Mouse (Mus musculus): ENCODE results near the gene Gm20696. TPM values are rescaled to one million over a fixed set of nuclear protein-coding genes. Genes with fewer than 3 reads are reported as not detected.

Gene Gm20696
- polyA plus RNA-seq, 1 experiment: 3.0 TPM

DNA sequence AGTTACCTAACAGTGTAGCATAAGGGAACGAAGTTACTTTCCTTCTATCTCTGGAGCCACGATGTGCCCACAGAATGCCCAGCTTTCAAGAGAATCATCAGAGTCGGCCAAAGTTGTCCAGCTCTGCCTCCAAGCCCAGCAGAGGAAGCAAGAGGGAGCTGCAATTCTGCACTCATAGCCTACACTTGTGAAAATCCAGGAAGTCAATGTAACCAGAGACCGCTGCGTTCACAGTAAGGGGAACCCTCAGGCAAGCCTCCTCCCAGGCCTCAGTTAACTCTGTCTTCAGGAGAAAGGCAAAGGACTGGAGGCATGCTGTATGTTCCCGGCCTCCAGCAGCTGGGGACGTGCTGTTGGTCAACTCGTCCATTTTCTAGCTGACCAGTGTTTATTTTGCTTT, 693 bp upstream of the Gm20696 start:
- Histone ChIP-seq H3K4me1 (ENCODE audit: control insufficient read depth, insufficient read depth, low read length) (peaks cover 17% of the 10 kb centered on the region), H3K27ac (ENCODE audit: insufficient read depth, low read depth, low read length) (peak overlapping the region; percentile 32)
- TF ChIP-seq CTCF (IDR thresholded peaks at IDR 0.05; ENCODE audit: low read depth, low read length) (no peak), POLR2A (IDR thresholded peaks at IDR 0.05; ENCODE audit: borderline replicate concordance, low read depth, low read length) (no peak)

GRCm38 (mm10) chr6:99665457-99666317, 910 bp downstream of the Gm20696 start:
- H3K4me3 ChIP-seq (ENCODE audit: insufficient read depth, low read length): peak overlapping the region; percentile 75
- TF ChIP-seq CTCF (IDR thresholded peaks at IDR 0.05; ENCODE audit: low read depth, low read length): no peak
- no peak for TF ChIP-seq POLR2A (IDR thresholded peaks at IDR 0.05; ENCODE audit: borderline replicate concordance, low read depth, low read length)
- H3K27ac ChIP-seq (ENCODE audit: insufficient read depth, low read depth, low read length): peak overlapping the region; percentile 18
- H3K4me1 ChIP-seq (ENCODE audit: control insufficient read depth, insufficient read depth, low read length): peaks cover 23% of the 10 kb centered on the region

More for the DNA sequence above, 693 bp upstream of the Gm20696 start:
- H3K4me3 ChIP-seq (ENCODE audit: insufficient read depth, low read length): peak overlapping the region; percentile 69

DNA sequence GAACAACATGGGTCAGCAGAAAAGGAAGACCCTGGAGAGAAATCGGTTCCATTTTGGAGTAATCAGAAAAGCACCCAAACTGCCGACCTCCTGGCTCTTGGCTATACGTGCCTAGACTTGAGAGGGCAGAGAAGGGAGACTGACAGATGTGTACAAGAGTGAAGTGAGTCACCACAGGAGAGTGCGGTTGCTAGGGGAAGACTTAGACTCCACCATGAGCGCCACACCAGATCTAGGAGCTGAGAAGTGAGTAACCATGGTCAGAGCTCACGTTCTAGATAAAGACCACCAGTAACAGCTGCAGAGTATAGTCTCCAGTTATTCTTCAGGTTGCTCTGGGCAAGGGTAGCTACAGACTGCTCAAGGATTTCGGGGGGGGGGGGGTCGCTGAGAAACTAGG, 3.4 kb downstream of the Gm20696 start:
- peaks cover 28% of the 10 kb centered on the region for H3K4me1 ChIP-seq (ENCODE audit: control insufficient read depth, insufficient read depth, low read length)
- TF ChIP-seq POLR2A (IDR thresholded peaks at IDR 0.05; ENCODE audit: borderline replicate concordance, low read depth, low read length): no peak
- no peak for TF ChIP-seq CTCF (IDR thresholded peaks at IDR 0.05; ENCODE audit: low read depth, low read length)
- no peak overlapping the region for H3K4me3 ChIP-seq (ENCODE audit: insufficient read depth, low read length)
- H3K27ac ChIP-seq (ENCODE audit: insufficient read depth, low read depth, low read length): no peak overlapping the region

DNA sequence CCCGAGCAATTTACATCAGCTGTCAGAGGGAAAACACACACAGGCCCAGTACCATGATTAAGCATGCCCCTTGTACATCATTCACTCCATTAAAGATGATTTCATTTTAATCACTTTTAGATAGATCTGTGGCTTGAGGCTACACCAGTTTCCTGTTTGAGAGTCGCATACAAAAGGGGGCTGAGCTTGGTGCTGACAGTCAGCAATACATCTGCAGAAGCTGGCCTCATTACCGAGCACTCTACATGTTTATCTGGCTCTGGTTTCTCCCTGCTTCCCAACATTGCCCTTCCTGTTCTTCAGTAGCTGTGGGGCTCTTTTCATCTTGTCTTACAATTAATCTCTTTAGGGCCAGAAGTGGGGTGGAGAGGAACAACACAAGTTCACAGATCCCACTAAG, 6.2 kb downstream of the Gm20696 start:
- TF ChIP-seq CTCF (IDR thresholded peaks at IDR 0.05; ENCODE audit: low read depth, low read length) (no peak), POLR2A (IDR thresholded peaks at IDR 0.05; ENCODE audit: borderline replicate concordance, low read depth, low read length) (no peak)
- H3K4me1 ChIP-seq (ENCODE audit: control insufficient read depth, insufficient read depth, low read length): peaks cover 24% of the 10 kb centered on the region
- peak overlapping the region; percentile 18; the same call in 1 of the 2 replicates for H3K27ac ChIP-seq (ENCODE audit: insufficient read depth, low read depth, low read length)
- no peak overlapping the region for H3K4me3 ChIP-seq (ENCODE audit: insufficient read depth, low read length)

DNA sequence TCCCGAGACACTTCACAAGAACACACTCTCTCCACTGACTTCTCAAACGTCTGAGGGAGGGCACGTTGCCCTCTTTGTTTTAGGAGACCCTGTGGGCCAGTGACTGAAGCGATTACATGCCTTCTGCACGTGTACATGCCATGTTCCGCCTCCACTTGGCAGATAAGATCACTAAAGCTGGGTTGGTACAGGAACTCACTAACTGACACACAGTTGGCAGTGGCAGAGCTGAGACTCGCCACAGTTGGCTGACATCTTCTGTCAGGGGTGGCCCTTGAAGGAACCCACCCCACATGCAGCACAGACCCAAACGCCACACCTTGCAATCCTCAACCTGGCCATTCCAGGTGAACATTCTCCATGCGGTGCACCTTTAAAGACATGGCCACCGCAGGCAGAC, 8.0 kb downstream of the Gm20696 start:
- H3K27ac ChIP-seq (ENCODE audit: insufficient read depth, low read depth, low read length): no peak overlapping the region
- peaks cover 25% of the 10 kb centered on the region for H3K4me1 ChIP-seq (ENCODE audit: control insufficient read depth, insufficient read depth, low read length)
- TF ChIP-seq POLR2A (IDR thresholded peaks at IDR 0.05; ENCODE audit: borderline replicate concordance, low read depth, low read length): no peak
- TF ChIP-seq CTCF (IDR thresholded peaks at IDR 0.05; ENCODE audit: low read depth, low read length): no peak

DNA sequence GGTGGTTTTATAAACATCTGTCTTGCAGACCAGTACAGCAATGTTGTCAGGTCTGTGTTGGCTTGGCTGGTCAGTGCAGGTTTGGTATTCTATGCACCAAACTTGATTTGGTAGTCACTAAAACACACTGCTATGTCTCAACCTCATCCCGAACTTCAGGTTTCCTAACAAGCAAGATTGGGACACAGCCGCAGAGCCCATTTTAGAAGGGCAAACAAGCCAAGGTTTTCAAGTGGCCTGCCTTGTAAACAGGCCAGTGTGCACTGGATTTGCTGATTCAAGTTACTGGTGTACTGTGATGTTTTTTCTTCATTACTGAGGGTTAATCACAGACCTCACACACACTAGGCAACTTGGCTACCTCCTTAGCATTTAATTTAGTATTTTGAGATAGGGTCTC, 10.5 kb downstream of the Gm20696 start:
- peak overlapping the region; percentile 66 for H3K27ac ChIP-seq (ENCODE audit: insufficient read depth, low read depth, low read length)
- peak overlapping the region; percentile 56 for H3K4me3 ChIP-seq (ENCODE audit: insufficient read depth, low read length)
- peaks cover 24% of the 10 kb centered on the region for H3K4me1 ChIP-seq (ENCODE audit: control insufficient read depth, insufficient read depth, low read length)
- no peak for TF ChIP-seq POLR2A (IDR thresholded peaks at IDR 0.05; ENCODE audit: borderline replicate concordance, low read depth, low read length)
- no peak for TF ChIP-seq CTCF (IDR thresholded peaks at IDR 0.05; ENCODE audit: low read depth, low read length)

More for the DNA sequence above, 8.0 kb downstream of the Gm20696 start:
- H3K4me3 ChIP-seq (ENCODE audit: insufficient read depth, low read length): no peak overlapping the region

DNA sequence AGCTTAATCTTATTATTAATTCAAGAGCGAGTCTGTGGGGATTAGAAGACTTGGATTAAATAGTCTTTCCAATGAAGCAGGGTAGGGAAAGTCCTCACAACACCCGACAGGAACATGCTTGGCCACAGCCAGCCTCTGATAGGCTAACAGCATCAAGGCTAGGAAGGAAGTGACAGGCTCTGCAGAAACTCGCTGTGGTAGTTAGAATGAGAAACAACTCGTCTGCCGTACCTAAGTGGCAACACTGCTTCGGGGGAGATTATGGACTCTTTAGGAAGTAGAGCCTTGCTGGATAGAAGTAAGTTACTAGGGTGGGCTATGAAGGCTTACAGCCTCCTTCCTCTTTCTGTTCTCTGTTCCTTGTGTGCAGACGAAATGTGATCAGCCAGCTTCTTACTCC, 11.1 kb downstream of the Gm20696 start:
- Histone ChIP-seq H3K4me1 (ENCODE audit: control insufficient read depth, insufficient read depth, low read length) (peaks cover 21% of the 10 kb centered on the region), H3K27ac (ENCODE audit: insufficient read depth, low read depth, low read length) (peak overlapping the region; percentile 66), H3K4me3 (ENCODE audit: insufficient read depth, low read length) (peak overlapping the region; percentile 56)
- TF ChIP-seq CTCF (IDR thresholded peaks at IDR 0.05; ENCODE audit: low read depth, low read length) (no peak), POLR2A (IDR thresholded peaks at IDR 0.05; ENCODE audit: borderline replicate concordance, low read depth, low read length) (no peak)

DNA sequence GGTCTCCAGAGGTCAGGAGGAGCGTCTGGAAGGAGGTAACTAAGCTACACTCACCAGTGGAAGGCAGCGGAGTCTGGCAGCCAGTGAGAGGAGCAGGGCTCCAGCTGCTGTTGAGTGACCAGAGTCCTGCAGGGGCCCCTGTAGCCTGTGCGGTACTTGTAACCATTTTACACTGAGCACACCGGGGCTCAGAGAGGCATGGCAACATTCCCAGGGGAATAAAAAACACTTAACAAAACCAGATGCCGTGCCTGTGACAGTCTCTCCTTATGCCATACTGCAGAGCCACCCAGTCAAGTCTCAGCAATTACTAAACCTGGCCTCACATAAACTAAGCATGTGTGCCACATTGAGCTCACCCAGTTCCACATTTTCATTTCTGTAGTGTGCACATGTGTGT, 12.3 kb downstream of the Gm20696 start:
- Histone ChIP-seq H3K4me3 (ENCODE audit: insufficient read depth, low read length) (no peak overlapping the region), H3K4me1 (ENCODE audit: control insufficient read depth, insufficient read depth, low read length) (peaks cover 28% of the 10 kb centered on the region), H3K27ac (ENCODE audit: insufficient read depth, low read depth, low read length) (no peak overlapping the region)
- TF ChIP-seq POLR2A (IDR thresholded peaks at IDR 0.05; ENCODE audit: borderline replicate concordance, low read depth, low read length) (no peak), CTCF (IDR thresholded peaks at IDR 0.05; ENCODE audit: low read depth, low read length) (no peak)

GRCm38 (mm10) chr6:99652341-99652740, 14.3 kb downstream of the Gm20696 start:
- TF ChIP-seq CTCF (IDR thresholded peaks at IDR 0.05; ENCODE audit: low read depth, low read length): no peak
- no peak for TF ChIP-seq POLR2A (IDR thresholded peaks at IDR 0.05; ENCODE audit: borderline replicate concordance, low read depth, low read length)
- no peak overlapping the region for H3K27ac ChIP-seq (ENCODE audit: insufficient read depth, low read depth, low read length)
- no peak overlapping the region for H3K4me3 ChIP-seq (ENCODE audit: insufficient read depth, low read length)
- peaks cover 39% of the 10 kb centered on the region for H3K4me1 ChIP-seq (ENCODE audit: control insufficient read depth, insufficient read depth, low read length)

DNA sequence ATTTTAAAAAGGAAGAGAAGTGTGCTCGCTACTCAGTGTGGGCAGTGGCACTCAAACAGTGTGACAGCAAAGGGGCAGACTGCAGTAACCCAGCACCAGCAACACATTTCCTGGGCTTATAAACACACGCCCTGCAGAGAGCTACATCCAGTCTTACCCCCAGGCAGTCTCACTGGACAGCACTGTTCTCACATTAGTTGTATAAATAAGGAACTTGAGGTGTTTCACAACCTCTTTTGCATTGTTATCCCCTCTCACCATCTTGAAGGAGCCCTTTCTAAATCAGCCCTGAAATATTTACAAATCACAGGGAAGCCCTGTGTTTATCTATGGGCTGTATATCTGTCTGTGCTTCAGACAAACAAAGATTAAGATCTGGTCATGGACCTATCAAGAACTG, 17.3 kb downstream of the Gm20696 start:
- Histone ChIP-seq H3K4me3 (ENCODE audit: insufficient read depth, low read length) (no peak overlapping the region), H3K4me1 (ENCODE audit: control insufficient read depth, insufficient read depth, low read length) (peaks cover 31% of the 10 kb centered on the region), H3K27ac (ENCODE audit: insufficient read depth, low read depth, low read length) (peak overlapping the region; percentile 16; the same call in 1 of the 2 replicates)
- no peak for TF ChIP-seq POLR2A (IDR thresholded peaks at IDR 0.05; ENCODE audit: borderline replicate concordance, low read depth, low read length)
- TF ChIP-seq CTCF (IDR thresholded peaks at IDR 0.05; ENCODE audit: low read depth, low read length): no peak

Measured in bone marrow macrophage, adult 2 months (primary cell).